Mouse (Mus musculus): Measurements from ENCODE around the gene Spag5. TPM values are rescaled to one million over a fixed set of nuclear protein-coding genes. Genes with fewer than 3 reads are reported as not detected.
"Not testable (repeated sequence)": the region's sequence is repeated elsewhere in the genome, so short reads cannot be mapped to it uniquely, and the experiment has no call there.

Gene Spag5
- 1 to 10 TPM; 7.3 to 7.4 TPM for polyA plus RNA-seq (2017; shearing (Covaris generic))

DNA sequence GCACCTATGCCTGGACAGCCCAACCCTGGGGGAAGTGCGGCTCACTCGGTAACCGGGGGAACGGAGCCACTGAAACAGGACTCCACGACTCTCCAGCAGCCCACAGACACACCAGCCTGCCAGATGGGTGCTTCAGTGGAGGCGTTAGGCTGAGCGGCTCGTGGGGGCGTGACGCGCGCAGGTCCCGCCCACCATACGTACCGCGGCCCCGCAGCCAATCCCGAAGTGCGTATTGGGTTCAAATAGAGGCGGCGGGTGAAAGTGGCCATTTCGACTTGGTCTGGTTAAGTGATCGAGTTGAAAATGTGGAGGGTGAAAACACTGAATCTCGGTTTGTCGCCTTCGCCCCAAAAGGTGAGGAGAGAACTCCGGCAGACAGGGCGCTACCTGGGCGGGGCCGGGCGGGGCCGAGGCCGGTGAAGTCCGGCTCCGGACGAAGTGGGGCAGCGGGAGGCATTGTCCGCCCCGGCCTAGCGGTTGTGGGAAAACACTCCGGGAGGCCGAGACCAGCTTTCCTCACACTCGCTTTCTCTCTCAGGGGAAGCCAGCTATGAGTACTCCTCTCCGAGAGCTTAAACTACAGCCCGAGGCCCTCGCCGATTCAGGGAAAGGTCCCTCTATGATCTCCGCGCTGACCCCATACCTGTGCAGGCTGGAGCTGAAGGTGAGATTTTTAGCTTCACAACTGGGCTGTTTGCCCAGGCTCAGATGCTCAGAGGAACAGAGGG, at the start of gene Spag5:
Gene Spag5, plus strand, starts transcription at position 173 of the 728 bp plus-strand sequence.
- peak; percentile 99 for ATAC-seq

- ATAC-seq, result no peak
Observed at GRCm38 (mm10) chr11:78256618-78257017, 44.7 kb upstream of the Spag5 start.

- ATAC-seq, result no peak
Observed at GRCm38 (mm10) chr11:78260489-78261258, 40.7 kb upstream of the Spag5 start.

GRCm38 (mm10) chr11:78261380-78262352, 39.7 kb upstream of the Spag5 start, which contains the start of gene 2610507B11Rik:
Gene 2610507B11Rik (plus strand): TSS chr11:78261752.
- ATAC-seq, result peak; percentile 80

- ATAC-seq, result no peak
Observed at GRCm38 (mm10) chr11:78262550-78262949, 38.8 kb upstream of the Spag5 start.

DNA sequence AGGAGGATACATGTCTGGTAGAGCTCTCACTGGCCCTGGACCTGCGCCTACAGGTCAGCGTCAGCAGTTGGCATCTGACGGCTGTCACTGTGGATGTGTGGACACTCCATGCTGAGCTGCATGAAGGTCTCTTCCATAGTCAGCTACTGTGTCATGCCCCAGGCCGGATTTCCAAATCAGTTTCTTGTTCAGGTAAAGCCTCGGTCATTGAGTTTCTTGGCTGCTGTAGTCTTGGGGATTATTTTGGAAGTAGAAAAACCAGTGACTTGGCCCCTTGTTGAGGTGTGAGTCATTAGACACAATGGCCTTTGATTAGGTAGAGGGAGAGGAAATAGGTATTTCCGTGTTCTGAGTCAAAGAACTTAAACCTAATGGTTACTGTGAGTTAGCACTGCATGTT, 35.8 kb upstream of the Spag5 start:
- no peak for ATAC-seq

- ATAC-seq, result no peak
Observed at GRCm38 (mm10) chr11:78271986-78272385, 29.3 kb upstream of the Spag5 start.

- no peak for ATAC-seq
Observed at GRCm38 (mm10) chr11:78275596-78275995, 25.7 kb upstream of the Spag5 start.

DNA sequence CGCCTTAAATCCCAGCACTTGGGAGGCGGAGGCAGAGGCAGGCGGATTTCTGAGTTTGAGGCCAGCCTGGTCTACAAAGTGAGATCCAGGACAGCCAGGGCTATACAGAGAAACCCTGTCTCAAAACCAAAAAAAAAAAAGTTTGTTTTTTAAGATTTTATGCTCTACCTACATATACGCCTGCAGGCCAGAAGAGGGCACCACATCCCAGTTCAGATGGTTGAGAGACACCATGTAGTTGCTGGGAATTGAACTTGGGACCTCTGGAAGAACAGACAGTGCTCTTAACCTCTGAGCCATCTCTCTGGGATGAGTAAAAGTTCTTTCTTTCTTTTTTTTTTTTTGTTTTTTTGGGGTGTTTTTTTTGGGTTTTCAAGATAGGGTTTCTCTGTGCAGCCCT, 25.2 kb upstream of the Spag5 start:
- ATAC-seq, result not testable (repeated sequence)

GRCm38 (mm10) chr11:78278853-78279252, 22.5 kb upstream of the Spag5 start:
- ATAC-seq, result no peak

GRCm38 (mm10) chr11:78279586-78279985, 21.7 kb upstream of the Spag5 start:
- no peak for ATAC-seq

DNA sequence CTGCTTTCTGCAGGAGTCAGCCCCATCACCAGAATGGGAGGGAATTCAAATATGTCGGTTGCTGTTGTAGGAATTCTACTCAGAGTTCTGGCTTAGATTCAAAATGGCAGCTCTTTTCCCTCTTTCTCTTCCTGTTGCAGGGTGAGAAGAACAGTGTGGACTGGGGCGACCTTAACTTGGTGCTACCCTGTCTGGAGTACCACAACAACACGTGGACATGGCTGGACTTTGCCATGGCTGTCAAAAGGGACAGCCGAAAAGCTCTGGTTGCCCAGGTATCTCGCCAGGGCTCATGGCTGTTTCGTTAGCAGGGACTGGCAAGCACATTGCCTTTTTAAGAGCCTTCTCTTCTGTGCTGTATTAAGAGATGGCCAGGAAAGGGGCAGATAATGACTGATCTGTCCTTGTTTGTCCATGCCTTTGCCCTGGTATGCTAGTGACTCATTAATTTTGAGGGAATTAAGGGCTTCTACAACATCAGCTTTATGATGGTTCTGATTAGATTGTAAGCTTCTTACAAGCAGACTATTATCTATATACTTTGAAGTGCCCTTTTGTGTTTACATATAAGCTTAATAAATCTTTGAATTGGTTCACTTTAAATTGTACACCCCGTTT, 12.1 kb upstream of the Spag5 start:
- ATAC-seq, result no peak

DNA sequence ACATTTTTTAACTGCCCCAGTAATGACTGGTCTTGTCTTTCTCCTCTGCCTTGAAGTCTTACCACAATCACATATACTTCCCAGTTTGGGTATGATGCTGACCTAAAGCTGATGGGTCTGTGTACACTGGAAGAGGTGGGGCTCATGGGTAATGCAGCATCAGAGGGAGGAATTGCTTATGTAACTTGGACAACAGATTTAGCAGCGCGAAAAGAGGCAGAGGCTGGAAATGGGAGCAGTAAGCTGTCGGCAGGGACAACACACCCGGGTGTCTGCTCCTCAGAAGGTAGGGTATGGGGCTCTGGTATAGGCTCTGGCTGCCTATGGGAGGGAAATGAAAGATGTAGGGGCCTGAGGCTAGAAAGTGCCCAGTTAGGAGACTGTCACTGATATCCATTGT, 10.7 kb upstream of the Spag5 start, which contains the start of gene BC030499:
Gene BC030499, plus strand, starts transcription at position 188 of the 400 bp plus-strand sequence.
- ATAC-seq, result no peak

- no peak for ATAC-seq
Observed at GRCm38 (mm10) chr11:78294585-78294984, 6.7 kb upstream of the Spag5 start.

DNA sequence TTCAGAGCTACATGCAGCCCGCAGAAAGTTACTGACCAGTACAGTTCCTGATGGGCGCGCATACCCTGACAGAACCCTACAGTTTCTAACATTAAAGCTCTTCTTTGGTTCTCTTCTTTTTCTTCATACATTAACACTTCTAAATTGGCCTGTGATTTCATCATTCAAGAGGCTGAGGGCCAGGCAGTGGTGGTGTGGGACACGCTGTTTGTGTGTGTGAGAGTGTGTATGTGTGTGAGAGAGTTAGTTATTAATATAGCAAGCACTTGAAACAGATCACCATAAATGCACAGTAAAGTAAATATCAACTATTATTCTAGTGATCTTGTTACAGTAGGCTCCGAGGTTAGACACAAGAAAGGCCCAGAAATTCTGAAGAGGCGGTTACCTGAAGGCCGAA, 412 bp upstream of the Spag5 start:
- ATAC-seq, result no peak

DNA sequence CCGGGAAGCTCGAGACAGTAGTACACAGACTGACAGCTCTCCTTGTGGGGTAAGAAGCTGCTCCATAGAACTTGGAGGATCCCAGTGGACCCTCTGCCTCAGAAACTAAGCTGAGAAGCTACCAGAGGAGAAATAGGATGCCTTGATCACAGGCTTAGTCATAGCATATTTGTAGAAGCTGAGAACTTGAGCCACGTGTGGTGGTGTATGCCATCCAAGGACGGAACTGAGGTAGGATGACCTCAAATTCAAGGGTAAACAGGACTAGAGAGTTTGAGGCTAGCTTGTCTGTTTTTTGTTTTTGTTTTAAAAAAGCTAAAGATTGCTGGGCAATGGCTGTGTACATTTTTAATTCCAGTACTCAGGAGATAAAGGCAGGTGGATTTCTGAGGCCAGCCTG, 3.9 kb downstream of the Spag5 start:
- no peak for ATAC-seq

DNA sequence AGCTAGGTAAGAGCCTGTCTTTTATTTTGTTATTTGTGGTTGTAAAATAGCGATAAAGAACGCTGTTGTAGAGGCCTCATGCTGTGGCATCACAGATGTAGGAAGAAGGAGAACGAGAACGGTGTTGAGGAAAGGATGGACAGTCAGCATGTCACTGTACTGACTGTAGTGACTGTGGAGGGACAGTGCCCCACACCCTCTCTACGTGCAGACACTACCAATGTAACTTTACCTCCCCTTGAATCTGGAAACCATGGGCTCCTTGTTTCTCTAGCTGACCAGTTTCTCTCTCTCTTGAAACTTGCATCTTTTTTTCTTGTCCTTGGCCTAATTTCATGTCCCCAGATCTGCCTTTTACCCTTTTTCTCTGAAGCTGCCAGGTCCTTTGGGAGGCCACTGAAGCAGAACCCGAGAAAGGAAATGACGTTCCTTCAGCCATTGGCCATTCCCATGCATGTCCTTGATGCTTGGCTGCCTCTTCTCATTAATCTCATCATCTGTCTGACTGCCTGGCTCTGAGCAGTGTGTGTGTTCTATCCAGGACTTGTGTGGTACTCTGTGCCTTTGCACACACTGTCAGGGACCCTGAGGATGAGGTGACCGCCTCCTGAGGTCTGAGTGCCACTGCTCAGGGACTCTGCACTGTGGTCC, 9.7 kb downstream of the Spag5 start:
- no peak for ATAC-seq

GRCm38 (mm10) chr11:78313662-78314061, 12.3 kb downstream of the Spag5 start:
- ATAC-seq, result no peak

GRCm38 (mm10) chr11:78318411-78318810, 17.1 kb downstream of the Spag5 start:
- no peak for ATAC-seq

GRCm38 (mm10) chr11:78322076-78322831, 20.9 kb downstream of the Spag5 start:
- no peak for ATAC-seq

DNA sequence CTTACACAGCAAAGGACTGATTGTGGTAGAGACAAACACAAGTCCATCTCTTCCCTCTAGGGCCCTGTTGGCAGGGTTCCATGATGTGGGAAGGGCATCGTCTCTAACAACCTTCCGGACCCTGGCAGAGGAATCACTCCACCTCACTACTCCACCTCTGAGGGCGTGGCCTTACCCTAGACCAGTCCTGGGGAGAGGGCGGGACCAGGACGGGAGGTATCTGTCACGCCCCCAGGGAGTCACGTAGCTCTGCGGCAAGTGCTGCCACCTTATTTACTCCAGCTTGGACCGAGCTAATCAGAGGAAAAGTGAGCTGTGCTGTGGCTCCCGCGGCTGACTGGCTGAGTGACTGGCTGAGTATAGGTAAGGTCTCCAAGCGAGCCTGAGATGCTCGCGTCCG, 21.5 kb downstream of the Spag5 start, which contains the start of gene Aldoc:
Gene Aldoc, plus strand, starts transcription at position 109 of the 400 bp plus-strand sequence.
- peak; percentile 99 for ATAC-seq
